Mouse (Mus musculus) cerebral cortex, adult 2 months (tissue): Measurements from ENCODE around the gene Nt5dc3.

Source experiments
- WGBS: fragments of 180-500 bp; shearing (Covaris S2); methylation state at CpG from one replicate; pipeline ENCODE4 v1.1.7; 2018; 5-methylcytosine and 5-hydroxymethylcytosine counted together

Gene Nt5dc3

GRCm38 (mm10) chr10:86779117-86779755 is 431 bp downstream of the Nt5dc3 start:
- WGBS, result under 1% methylated on average over 58 of the region's 58 CpGs

GRCm38 (mm10) chr10:86779816-86780500 is 1.2 kb downstream of the Nt5dc3 start:
- 22% methylated on average over 12 of the region's 12 CpGs for WGBS

- WGBS, result 59% methylated on average over 5 of the region's 5 CpGs
Measured at GRCm38 (mm10) chr10:86781641-86782040, 2.8 kb downstream of the Nt5dc3 start.

- WGBS, result 74% methylated on average over 5 of the region's 5 CpGs
Measured at GRCm38 (mm10) chr10:86782656-86783055, 3.9 kb downstream of the Nt5dc3 start.

GRCm38 (mm10) chr10:86783561-86783960 is 4.8 kb downstream of the Nt5dc3 start:
- WGBS, result 71% methylated on average over 5 of the region's 5 CpGs

- 84% methylated on average over 5 of the region's 5 CpGs for WGBS
Measured at GRCm38 (mm10) chr10:86784126-86784675, 5.4 kb downstream of the Nt5dc3 start.

- 70% methylated on average over 2 of the region's 2 CpGs for WGBS
Measured at GRCm38 (mm10) chr10:86785396-86785795, 6.6 kb downstream of the Nt5dc3 start.

- WGBS, result 89% methylated on average over 5 of the region's 5 CpGs
Measured at GRCm38 (mm10) chr10:86786083-86786482, 7.3 kb downstream of the Nt5dc3 start.

- WGBS, result 35% methylated on average over 5 of the region's 5 CpGs
Measured at GRCm38 (mm10) chr10:86788193-86788592, 9.4 kb downstream of the Nt5dc3 start.

- WGBS, result 53% methylated on average over 7 of the region's 7 CpGs
Measured at GRCm38 (mm10) chr10:86789146-86789672, 10.4 kb downstream of the Nt5dc3 start.

GRCm38 (mm10) chr10:86791507-86792184 is 12.8 kb downstream of the Nt5dc3 start:
- WGBS, result 86% methylated on average over 7 of the region's 7 CpGs

GRCm38 (mm10) chr10:86793509-86793951 is 14.7 kb downstream of the Nt5dc3 start:
- 65% methylated on average over 2 of the region's 2 CpGs for WGBS

GRCm38 (mm10) chr10:86794196-86794595 is 15.4 kb downstream of the Nt5dc3 start:
- 63% methylated on average over 4 of the region's 4 CpGs for WGBS

- WGBS, result 60% methylated on average over 9 of the region's 9 CpGs
Measured at GRCm38 (mm10) chr10:86794794-86795535, 16.2 kb downstream of the Nt5dc3 start.

GRCm38 (mm10) chr10:86796073-86796741 is 17.4 kb downstream of the Nt5dc3 start:
- 92% methylated on average over 5 of the region's 5 CpGs for WGBS

GRCm38 (mm10) chr10:86807362-86807761 is 28.6 kb downstream of the Nt5dc3 start:
- WGBS, result 96% methylated on average over 1 of the region's 1 CpGs

- WGBS, result 62% methylated on average over 15 of the region's 15 CpGs
Measured at GRCm38 (mm10) chr10:86808013-86808758, 29.4 kb downstream of the Nt5dc3 start.

GRCm38 (mm10) chr10:86810000-86810399 is 31.2 kb downstream of the Nt5dc3 start:
- 53% methylated on average over 9 of the region's 9 CpGs for WGBS

- WGBS, result 88% methylated on average over 5 of the region's 5 CpGs
Measured at GRCm38 (mm10) chr10:86810612-86811011, 31.8 kb downstream of the Nt5dc3 start.
